Mouse (Mus musculus) erythroblast, embryonic 14.5 days (primary cell): ENCODE measurements around the gene Olfr39. TPM values are rescaled to one million over a fixed set of nuclear protein-coding genes. Genes with fewer than 3 reads are reported as not detected.
"Not testable (repeated sequence)": the region's sequence is repeated elsewhere in the genome, so short reads cannot be mapped to it uniquely, and the experiment has no call there.

Source experiments
- H3K27me3 ChIP-seq: 2 replicates; pipeline ENCODE4 v1.6.1; 2012; ENCODE audit warnings: inconsistent platforms; ENCODE audit not compliant: control insufficient read depth
- H3K36me3 ChIP-seq: 2 replicates; pipeline ENCODE4 v1.6.1; 2012; ENCODE audit warnings: mild to moderate bottlenecking, inconsistent platforms; ENCODE audit not compliant: control insufficient read depth
- H3K4me1 ChIP-seq: 2 replicates; pipeline ENCODE4 v1.6.1; 2012; ENCODE audit warnings: inconsistent platforms; ENCODE audit not compliant: control insufficient read depth
- H3K4me3 ChIP-seq: replicated peaks from 2 replicates; pipeline ENCODE3; 2012; ENCODE audit warnings: moderate library complexity, mild to moderate bottlenecking, inconsistent platforms
- H3K9me3 ChIP-seq: 2 replicates; pipeline ENCODE4 v1.6.1; 2012; ENCODE audit warnings: low read length, inconsistent platforms, mixed read lengths; ENCODE audit not compliant: control insufficient read depth
- GATA1 ChIP-seq: IDR thresholded peaks from 2 replicates; pipeline ENCODE4 v1.6.1; 2012; ENCODE audit warnings: low read length, inconsistent platforms, mixed read lengths
- TAL1 ChIP-seq: IDR thresholded peaks from 3 replicates; pipeline ENCODE4 v1.6.1; 2012; ENCODE audit warnings: low read length, inconsistent platforms, mixed read lengths
- polyA plus RNA-seq: library from polyadenylated mRNA; stranded (reverse); fragments of >175 nt; gene quantifications from 2 replicates; pipeline ENCODE4 v1.2.3, GENCODE M21; 2012

Gene Olfr39
- not detected in 2 replicates for polyA plus RNA-seq

- no peak for TF ChIP-seq GATA1
- no peak for TF ChIP-seq TAL1
- Histone ChIP-seq H3K4me1 (no peaks in the 10 kb centered on the region), H3K36me3 (no peaks in the 10 kb centered on the region), H3K27me3 (no peaks in the 10 kb centered on the region), H3K9me3 (no peaks in the 10 kb centered on the region), H3K4me3 (no peak within 1 kb of the TSS)
Measured at GRCm38 (mm10) chr9:20282051-20282450, at the start of gene Olfr39. Gene Olfr39, plus strand, starts transcription at chr9:20282351.

DNA sequence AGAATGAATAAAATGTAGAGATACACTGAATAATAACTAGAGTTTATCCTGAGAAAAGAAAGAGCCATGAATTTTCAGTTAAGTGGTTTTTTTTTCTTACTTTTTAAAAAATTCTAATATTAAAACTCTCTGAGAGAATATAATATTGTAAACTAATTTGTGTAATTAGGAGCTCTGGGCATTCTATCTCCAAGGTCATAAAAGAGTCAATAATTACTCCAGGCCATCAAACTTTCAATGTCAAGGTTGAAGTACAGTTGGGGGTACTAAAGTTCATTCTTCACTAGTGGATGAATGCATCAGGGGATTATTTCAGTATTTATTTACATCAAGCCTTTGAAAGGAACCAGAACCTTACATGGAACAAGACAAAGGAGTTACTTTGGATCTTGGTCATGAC is 45.3 kb upstream of the Olfr39 start, which contains the start of gene Olfr872:
TSS of gene Olfr872 (plus strand) at position 301 of the 400 bp plus-strand sequence.
- Histone ChIP-seq H3K9me3 (peaks cover 7% of the 10 kb centered on the region; the same call in 1 of the 2 replicates), H3K4me1 (no peaks in the 10 kb centered on the region), H3K4me3 (no peak within 1 kb of the TSS), H3K27me3 (no peaks in the 10 kb centered on the region), H3K36me3 (no peaks in the 10 kb centered on the region)
- no peak for TF ChIP-seq TAL1
- no peak for TF ChIP-seq GATA1

GRCm38 (mm10) chr9:20237378-20237777 is 44.8 kb upstream of the Olfr39 start:
- Histone ChIP-seq H3K4me3 (no peak overlapping the region), H3K4me1 (no peaks in the 10 kb centered on the region), H3K36me3 (no peaks in the 10 kb centered on the region), H3K27me3 (no peaks in the 10 kb centered on the region), H3K9me3 (peaks cover 7% of the 10 kb centered on the region; the same call in 1 of the 2 replicates)
- TF ChIP-seq GATA1: no peak
- TF ChIP-seq TAL1: no peak

DNA sequence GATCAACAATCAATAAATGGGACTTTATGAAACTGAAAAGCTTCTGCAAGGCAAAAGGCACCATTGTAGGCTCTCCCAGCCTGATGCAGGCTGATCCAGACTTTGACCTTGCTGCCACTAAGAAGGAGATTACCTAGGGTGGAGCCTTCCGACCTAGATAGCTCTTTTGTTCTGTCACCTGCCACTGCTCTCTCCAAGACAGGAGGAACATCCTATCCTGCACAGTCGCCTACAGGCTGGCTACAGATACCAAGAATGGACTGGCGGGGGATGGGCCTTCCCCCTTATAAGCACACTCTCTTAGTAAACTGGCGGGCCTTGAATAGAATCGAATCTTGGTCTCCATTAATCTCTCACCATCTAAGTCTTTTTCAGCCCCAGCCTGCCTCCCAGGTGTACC is 13.4 kb downstream of the Olfr39 start:
- H3K27me3 ChIP-seq, H3K4me3 ChIP-seq, H3K4me1 ChIP-seq, H3K36me3 ChIP-seq, H3K9me3 ChIP-seq: not testable (repeated sequence)

DNA sequence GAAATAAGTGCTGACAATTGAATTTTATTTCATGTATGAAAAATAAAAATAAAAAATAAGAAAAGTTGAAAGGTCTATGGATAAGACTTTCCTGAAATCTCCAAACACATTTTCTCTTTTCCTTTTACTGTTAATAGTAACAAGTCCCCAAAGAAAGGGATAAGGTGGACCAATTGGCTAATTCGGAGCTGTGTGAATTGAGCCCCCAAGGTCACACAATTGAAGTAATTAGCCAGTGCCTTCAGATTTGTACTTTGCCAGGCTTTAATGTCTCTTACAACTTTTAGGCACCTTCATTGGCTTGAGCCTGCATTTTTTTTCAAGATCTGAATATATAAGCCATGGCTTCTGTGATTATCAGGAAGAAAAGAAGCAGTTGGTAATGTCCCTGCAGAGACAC is 16.1 kb downstream of the Olfr39 start, which contains the start of gene Olfr873:
TSS of gene Olfr873 (plus strand) at position 301 of the 400 bp plus-strand sequence.
- Histone ChIP-seq H3K4me3 (no peak within 1 kb of the TSS), H3K27me3 (no peaks in the 10 kb centered on the region), H3K36me3 (no peaks in the 10 kb centered on the region), H3K9me3 (peaks cover 4% of the 10 kb centered on the region; the same call in 1 of the 2 replicates), H3K4me1 (no peaks in the 10 kb centered on the region)
- no peak for TF ChIP-seq GATA1
- no peak for TF ChIP-seq TAL1

GRCm38 (mm10) chr9:20335994-20336393 is 53.8 kb downstream of the Olfr39 start, which contains the start of gene Olfr18:
Gene Olfr18, minus strand, starts transcription at chr9:20336094.
- no peaks in the 10 kb centered on the region for H3K27me3 ChIP-seq
- no peaks in the 10 kb centered on the region for H3K4me1 ChIP-seq
- H3K9me3 ChIP-seq: no peaks in the 10 kb centered on the region
- H3K36me3 ChIP-seq: no peaks in the 10 kb centered on the region
- TF ChIP-seq GATA1: no peak
- TF ChIP-seq TAL1: no peak
- no peak within 1 kb of the TSS for H3K4me3 ChIP-seq

Other genes starting within 250 kb of the Olfr39 start
- not detected in 2 replicates for gene Olfr867, start 224.8 kb upstream of the Olfr39 start, polyA plus RNA-seq
- not detected in 2 replicates for gene Olfr868, start 183.7 kb upstream of the Olfr39 start, polyA plus RNA-seq
- not detected in 2 replicates for gene Olfr869, start 153.3 kb upstream of the Olfr39 start, polyA plus RNA-seq
- 0.01 TPM in 1 of 2 replicates, not detected in the other for gene Olfr870, start 108.3 kb upstream of the Olfr39 start, polyA plus RNA-seq
- not detected in 2 replicates for gene Olfr871, start 70.1 kb upstream of the Olfr39 start, polyA plus RNA-seq
- not detected in 2 replicates for gene Olfr872, start 45.2 kb upstream of the Olfr39 start, polyA plus RNA-seq
- gene Olfr873, start 16.2 kb downstream of the Olfr39 start, polyA plus RNA-seq: not detected in 2 replicates
- gene Olfr18, start 53.7 kb downstream of the Olfr39 start, polyA plus RNA-seq: not detected in 2 replicates
- gene Zfp560, start 102.8 kb downstream of the Olfr39 start, polyA plus RNA-seq: 0.04 and 0.06 TPM in 2 replicates
- gene Zfp26, start 177.8 kb downstream of the Olfr39 start, polyA plus RNA-seq: under 0.01 and 0.01 TPM in 2 replicates
- 0.08 and 0.44 TPM in 2 replicates for gene Zfp426, start 210.4 kb downstream of the Olfr39 start, polyA plus RNA-seq
- 0.03 and 0.04 TPM in 2 replicates for gene Zfp266, start 239.1 kb downstream of the Olfr39 start, polyA plus RNA-seq